Mouse (Mus musculus) intestine, postnatal 0 days (tissue): ENCODE data around the gene Cisd3. TPM values are rescaled to one million over a fixed set of nuclear protein-coding genes. Genes with fewer than 3 reads are reported as not detected.

Source experiments
- ATAC-seq: fragments of 200-750 bp; cut with Nextera tagmentation; 2 replicates; pipeline ENCODE4 v1.8.0; 2017; ENCODE audit warnings: mild to moderate bottlenecking, moderate TSS enrichment, moderate library complexity
- H3K27ac ChIP-seq: fragments of 300-500 bp; sonication (generic); 2 replicates; pipeline ENCODE4 v1.5.1; 2014; ENCODE audit warnings: mild to moderate bottlenecking, low read depth, low read length, moderate library complexity
- H3K27me3 ChIP-seq: fragments of 300-500 bp; sonication (generic); replicated peaks from 2 replicates; pipeline ENCODE4 v1.6.1; 2014; ENCODE audit warnings: low read length, mixed read lengths; ENCODE audit not compliant: control insufficient read depth, insufficient read depth
- H3K36me3 ChIP-seq: fragments of 300-500 bp; sonication (generic); 2 replicates; pipeline ENCODE4 v1.6.1; 2014; ENCODE audit warnings: mild to moderate bottlenecking, moderate library complexity; ENCODE audit not compliant: control insufficient read depth, insufficient read depth
- H3K4me1 ChIP-seq: fragments of 300-500 bp; sonication (generic); replicated peaks from 2 replicates; pipeline ENCODE4 v1.6.1; 2014; ENCODE audit warnings: antibody characterized with exemption, low read length, mixed read lengths; ENCODE audit not compliant: control insufficient read depth, insufficient read depth
- H3K4me2 ChIP-seq: fragments of 300-500 bp; sonication (generic); replicated peaks from 2 replicates; pipeline ENCODE4 v1.6.1; 2014; ENCODE audit warnings: low read depth, mild to moderate bottlenecking, moderate library complexity
- H3K4me3 ChIP-seq: fragments of 300-500 bp; sonication (generic); 2 replicates; pipeline ENCODE4 v1.5.1; 2014; ENCODE audit warnings: low read depth, low read length
- H3K9ac ChIP-seq: fragments of 300-500 bp; sonication (generic); 2 replicates; pipeline ENCODE4 v1.6.1; 2014; ENCODE audit warnings: mild to moderate bottlenecking, low read depth, low read length
- H3K9me3 ChIP-seq: fragments of 300-500 bp; sonication (generic); 2 replicates; pipeline ENCODE4 v1.6.1; 2016; ENCODE audit warnings: mixed run types; ENCODE audit not compliant: control insufficient read depth
- CTCF ChIP-seq: sonication (generic); IDR thresholded peaks from 2 replicates; pipeline ENCODE4 v1.5.1; 2016; ENCODE audit warnings: low read depth, mild to moderate bottlenecking, control low read depth, antibody characterized with exemption, moderate library complexity
- WGBS: fragments of 180-500 bp; shearing (Covaris S2); extraction: QIAGEN DNeasy Blood & Tissue Kit; methylation state at CpG from one replicate; pipeline ENCODE4 v1.1.7; 2014; 5-methylcytosine and 5-hydroxymethylcytosine counted together
- polyA plus RNA-seq: library from polyadenylated mRNA; unstranded; fragments of >200 nt; fragmentation: Nextera tagmentation; extraction: Ambion mirVana; gene quantifications from 2 replicates; pipeline ENCODE4 v1.2.1, GENCODE M21; 2015

Gene Cisd3
- polyA plus RNA-seq, 1 experiment from 2014 or later, result 122 TPM

DNA sequence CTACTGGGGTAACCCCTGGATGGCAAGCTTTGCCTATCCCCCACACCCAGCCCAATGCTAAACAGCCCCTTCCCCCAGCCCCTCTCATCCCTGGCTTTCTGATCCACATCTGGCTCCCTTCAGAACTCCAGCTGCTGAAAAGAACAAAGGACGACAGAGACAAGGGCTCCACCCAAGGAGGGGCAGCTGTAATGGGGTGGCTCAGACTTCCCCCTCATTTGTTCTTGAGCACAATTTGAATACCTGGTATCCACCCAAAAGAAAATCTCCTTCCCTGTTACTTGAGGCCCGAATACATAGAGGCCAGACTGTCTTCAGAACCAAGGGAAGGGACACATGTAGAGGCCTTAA, 14.5 kb upstream of the Cisd3 start:
- WGBS, result 55% methylated on average over 2 of the region's 2 CpGs
- peaks cover 80% of the 10 kb centered on the region for H3K36me3 ChIP-seq
- H3K4me1 ChIP-seq, result no peaks in the 10 kb centered on the region
- H3K27ac ChIP-seq, result no peak overlapping the region
- no peak for TF ChIP-seq CTCF
- ATAC-seq, result no peak
- no peak overlapping the region for H3K4me3 ChIP-seq
- H3K4me2 ChIP-seq, result no peak overlapping the region
- H3K27me3 ChIP-seq, result no peaks in the 10 kb centered on the region
- H3K9ac ChIP-seq, result no peak overlapping the region
- no peaks in the 10 kb centered on the region for H3K9me3 ChIP-seq

DNA sequence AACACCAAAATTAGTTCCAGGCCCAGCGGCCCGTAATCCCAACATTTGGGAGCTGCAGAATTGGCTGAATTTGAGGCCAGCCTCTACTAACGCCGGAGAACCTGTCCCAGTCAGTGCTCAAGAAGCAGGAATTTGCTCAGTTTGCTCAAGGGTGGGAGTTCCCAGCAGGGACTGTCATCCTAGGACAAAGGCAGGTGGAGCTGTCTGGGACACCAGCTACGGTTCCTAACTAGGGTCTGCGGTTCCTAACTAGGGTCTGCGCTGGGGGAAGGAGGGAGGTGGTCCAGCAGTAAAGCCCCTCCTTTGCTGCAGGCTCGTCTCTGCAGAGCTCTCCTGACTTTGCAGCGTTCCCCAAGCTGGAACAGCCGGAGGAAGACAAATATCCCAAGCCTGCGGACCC, 12.5 kb upstream of the Cisd3 start:
- no peak overlapping the region for H3K27ac ChIP-seq
- H3K4me2 ChIP-seq, result no peak overlapping the region
- no peaks in the 10 kb centered on the region for H3K9me3 ChIP-seq
- no peak for TF ChIP-seq CTCF
- no peaks in the 10 kb centered on the region for H3K4me1 ChIP-seq
- 81% methylated on average over 11 of the region's 11 CpGs for WGBS
- H3K4me3 ChIP-seq, result no peak overlapping the region
- peaks cover 89% of the 10 kb centered on the region for H3K36me3 ChIP-seq
- H3K9ac ChIP-seq, result no peak overlapping the region
- no peaks in the 10 kb centered on the region for H3K27me3 ChIP-seq
- ATAC-seq, result no peak

DNA sequence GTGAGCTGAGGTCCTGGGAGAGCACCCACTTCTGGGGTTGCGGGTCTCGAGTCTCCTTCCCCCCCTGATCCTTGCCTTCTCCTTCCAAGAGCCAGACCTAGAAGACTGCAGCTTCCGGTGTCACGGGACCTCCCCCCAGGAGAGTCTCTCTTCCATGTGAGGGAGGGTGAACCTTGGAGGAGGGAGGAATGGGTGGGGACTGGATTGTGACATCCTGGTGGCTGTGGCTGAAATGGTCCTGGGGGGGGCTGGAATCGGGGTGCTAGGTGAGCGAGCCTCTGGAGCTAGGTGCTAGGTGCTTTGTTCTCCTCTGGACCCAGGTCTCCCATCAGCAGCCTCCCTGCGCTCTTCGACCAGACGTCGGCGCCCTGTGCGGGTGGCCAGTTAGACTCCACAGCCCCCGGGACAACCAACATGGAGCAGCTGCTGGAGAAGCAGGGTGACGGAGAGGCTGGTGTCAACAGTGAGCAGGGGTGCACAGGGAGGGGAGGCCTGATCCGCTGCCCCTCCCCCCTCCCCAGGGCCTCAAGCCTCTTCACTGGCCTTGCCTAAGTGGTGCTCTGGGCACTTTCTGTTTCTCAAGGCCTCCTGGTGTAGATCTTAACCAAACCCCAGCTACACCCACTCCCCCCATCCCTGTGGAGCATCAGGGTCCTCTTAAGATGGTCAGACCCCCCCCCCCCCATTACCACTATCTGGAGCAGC, 9.4 kb upstream of the Cisd3 start:
- Histone ChIP-seq H3K4me2 (no peak overlapping the region), H3K9ac (no peak overlapping the region), H3K9me3 (no peaks in the 10 kb centered on the region), H3K4me3 (no peak overlapping the region), H3K36me3 (peaks cover 90% of the 10 kb centered on the region), H3K4me1 (no peaks in the 10 kb centered on the region), H3K27ac (no peak overlapping the region), H3K27me3 (no peaks in the 10 kb centered on the region)
- 89% methylated on average over 15 of the region's 15 CpGs for WGBS
- TF ChIP-seq CTCF, result no peak
- no peak for ATAC-seq

DNA sequence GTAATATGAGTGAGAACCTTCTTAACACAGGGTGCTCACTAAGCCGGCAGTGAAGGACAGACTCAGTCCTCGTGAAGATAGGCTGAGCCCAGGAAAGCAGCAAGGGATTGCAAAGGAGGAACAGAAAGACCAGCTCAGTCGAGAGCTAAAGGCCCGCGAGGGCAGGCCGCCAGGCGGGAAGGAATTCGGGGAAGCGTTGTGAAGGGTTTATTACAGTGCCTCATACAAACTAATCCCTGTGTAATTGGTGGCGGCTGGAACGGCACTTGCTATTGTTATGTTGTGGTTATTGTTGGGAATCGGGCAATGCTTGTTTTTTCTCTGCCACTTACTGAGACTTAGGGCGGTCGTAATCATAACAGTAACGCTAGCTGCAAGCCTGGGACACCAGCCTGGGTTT, 8.2 kb upstream of the Cisd3 start:
- no peaks in the 10 kb centered on the region for H3K9me3 ChIP-seq
- H3K4me2 ChIP-seq, result no peak overlapping the region
- peaks cover 87% of the 10 kb centered on the region for H3K36me3 ChIP-seq
- no peak overlapping the region for H3K9ac ChIP-seq
- WGBS, result 56% methylated on average over 15 of the region's 15 CpGs
- H3K27me3 ChIP-seq, result no peaks in the 10 kb centered on the region
- TF ChIP-seq CTCF, result no peak
- H3K27ac ChIP-seq, result no peak overlapping the region
- H3K4me1 ChIP-seq, result no peaks in the 10 kb centered on the region
- no peak for ATAC-seq
- no peak overlapping the region for H3K4me3 ChIP-seq

DNA sequence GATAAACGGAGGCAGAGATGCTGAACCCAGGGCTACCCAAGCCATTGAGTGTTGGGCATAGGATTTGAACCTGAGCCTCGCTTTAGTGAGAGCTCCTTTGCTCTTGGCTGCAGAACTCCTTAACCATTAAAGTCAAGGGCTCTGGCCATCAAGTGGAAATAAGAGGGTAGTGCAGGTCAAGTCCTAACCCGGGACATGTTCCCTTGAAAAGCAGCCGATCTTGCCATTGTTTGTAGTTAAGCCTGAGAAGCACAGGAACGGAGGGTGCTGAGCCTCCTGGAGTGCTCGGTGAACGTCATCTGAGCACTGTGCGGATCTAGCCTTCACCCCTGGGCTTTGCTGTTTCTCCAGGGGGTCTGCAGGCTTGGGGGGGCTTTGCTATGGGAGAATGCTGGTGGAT, 7.8 kb upstream of the Cisd3 start:
- peak; percentile 52 for TF ChIP-seq CTCF
- Histone ChIP-seq H3K9me3 (no peaks in the 10 kb centered on the region), H3K36me3 (peaks cover 83% of the 10 kb centered on the region), H3K4me1 (no peaks in the 10 kb centered on the region), H3K4me2 (no peak overlapping the region), H3K9ac (no peak overlapping the region), H3K27ac (no peak overlapping the region), H3K4me3 (no peak overlapping the region), H3K27me3 (no peaks in the 10 kb centered on the region)
- WGBS, result 70% methylated on average over 8 of the region's 8 CpGs
- no peak for ATAC-seq

DNA sequence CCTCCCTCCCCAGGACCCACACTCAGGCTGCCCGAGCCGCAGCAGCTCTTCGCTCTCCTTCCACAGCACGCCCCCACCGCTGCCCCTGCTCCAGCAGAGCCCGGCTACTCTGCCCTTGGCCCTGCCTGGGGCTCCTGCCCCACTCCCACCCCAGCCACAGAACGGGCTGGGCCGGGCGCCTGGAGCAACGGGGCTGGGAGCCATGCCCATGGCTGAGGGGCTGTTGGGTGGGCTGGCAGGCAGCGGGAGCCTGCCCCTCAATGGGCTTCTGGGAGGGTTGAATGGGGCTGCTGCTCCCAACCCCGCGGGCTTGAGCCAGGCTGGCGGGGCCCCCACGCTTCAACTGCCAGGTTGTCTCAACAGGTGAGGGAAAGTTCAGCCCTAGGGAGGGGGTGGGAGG, 7.3 kb upstream of the Cisd3 start:
- no peak overlapping the region for H3K27ac ChIP-seq
- H3K4me3 ChIP-seq, result no peak overlapping the region
- H3K9me3 ChIP-seq, result no peaks in the 10 kb centered on the region
- no peak overlapping the region for H3K4me2 ChIP-seq
- no peak; the same call in 1 of the 2 replicates for ATAC-seq
- H3K27me3 ChIP-seq, result no peaks in the 10 kb centered on the region
- H3K36me3 ChIP-seq, result peaks cover 82% of the 10 kb centered on the region
- H3K4me1 ChIP-seq, result no peaks in the 10 kb centered on the region
- 95% methylated on average over 13 of the region's 15 CpGs for whole genome bisulfite sequencing
- no peak for TF ChIP-seq CTCF
- no peak overlapping the region for H3K9ac ChIP-seq

DNA sequence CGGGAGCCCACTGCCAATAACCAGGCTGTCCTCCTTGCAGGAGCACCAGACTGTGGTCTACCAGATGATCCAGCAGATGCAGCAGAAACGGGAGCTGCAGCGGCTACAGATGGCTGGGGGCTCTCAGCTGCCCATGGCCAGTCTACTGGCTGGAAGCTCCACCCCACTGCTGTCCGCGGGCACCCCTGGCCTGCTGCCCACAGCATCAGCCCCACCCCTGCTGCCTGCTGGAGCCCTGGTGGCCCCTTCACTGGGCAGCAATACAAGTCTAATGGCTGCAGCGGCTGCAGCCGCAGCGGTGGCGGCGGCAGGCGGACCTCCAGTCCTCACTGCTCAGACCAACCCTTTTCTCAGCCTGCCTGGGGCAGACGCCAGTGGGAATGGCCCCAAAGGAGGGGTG, 5.2 kb upstream of the Cisd3 start:
- H3K36me3 ChIP-seq, result peaks cover 60% of the 10 kb centered on the region
- no peaks in the 10 kb centered on the region for H3K4me1 ChIP-seq
- H3K4me3 ChIP-seq, result no peak overlapping the region
- no peaks in the 10 kb centered on the region for H3K27me3 ChIP-seq
- no peak overlapping the region for H3K4me2 ChIP-seq
- no peak for ATAC-seq
- 83% methylated on average over 12 of the region's 12 CpGs for WGBS
- TF ChIP-seq CTCF, result no peak
- H3K27ac ChIP-seq, result no peak overlapping the region
- no peak overlapping the region for H3K9ac ChIP-seq
- H3K9me3 ChIP-seq, result no peaks in the 10 kb centered on the region
